In genomic region chr2:52858529-52859465, GRCm38 (mm10) we compare ENCODE assay signal across 8 mouse cellular contexts. TPM values are rescaled to one million over a fixed set of nuclear protein-coding genes. Genes with fewer than 3 reads are reported as not detected.
DNase-seq lines count a peak whose midpoint lies in the region; ATAC-seq lines count a peak whose summit lies in the region.

No protein-coding gene starts in this region.

- H3K4me2 ChIP-seq in embryonic facial prominence, embryonic 13.5 days = peak overlapping the region; percentile 79
- H3K4me2 ChIP-seq in heart, embryonic 11.5 days = peak overlapping the region; percentile 98
- H3K4me2 ChIP-seq in liver, embryonic 12.5 days = peak overlapping the region; percentile 77
- peak overlapping the region; percentile 84 for H3K4me2 ChIP-seq in neural tube, embryonic 12.5 days (replicated peaks)

- peak overlapping the region; percentile 90 for H3K27ac ChIP-seq in embryonic facial prominence, embryonic 13.5 days
- no peak overlapping the region for H3K27ac ChIP-seq in heart, embryonic 11.5 days (ENCODE audit: low read depth, low read length)
- no peak overlapping the region for H3K27ac ChIP-seq in liver, embryonic 12.5 days
- H3K27ac ChIP-seq in neural tube, embryonic 12.5 days = peak overlapping the region; percentile 87

- peak; percentile 5 to 7 for DNase-seq in thymus, postnatal 10 days (ENCODE audit: low spot score in 2 of 2)
- DNase-seq in thymus, adult 18-20 months = no peak
- peak; percentile 52 for DNase-seq in kidney, adult 9 months
- peak; percentile 18 for DNase-seq in urinary bladder, postnatal 10 days (ENCODE audit: low spot score)

- peak; percentile 13; the same call in 1 of the 2 replicates for ATAC-seq in embryonic facial prominence, embryonic 13.5 days (ENCODE audit: insufficient number of reproducible peaks, insufficient read depth, low FRiP score, low TSS enrichment, low read depth)
- 0 out of 2 replicates have a peak, but pooled peaks have one; percentile 16 for ATAC-seq in heart, embryonic 11.5 days (replicated peaks; ENCODE audit: insufficient number of reproducible peaks, low FRiP score, low TSS enrichment)
- no peak for ATAC-seq in liver, embryonic 12.5 days
- peak; percentile 65 for ATAC-seq in neural tube, embryonic 12.5 days (ENCODE audit: low FRiP score, low read depth)

- WGBS in embryonic facial prominence, embryonic 13.5 days = 1% methylated on average over 46 of the region's 46 CpGs
- under 1% methylated on average over 46 of the region's 46 CpGs for WGBS in heart, embryonic 11.5 days (ENCODE audit: insufficient replicate concordance)
- under 1% methylated on average over 41 of the region's 46 CpGs for WGBS in liver, embryonic 12.5 days (ENCODE audit: insufficient replicate concordance)
- WGBS in neural tube, embryonic 12.5 days = under 1% methylated on average over 46 of the region's 46 CpGs

- H3K9me3 ChIP-seq in embryonic facial prominence, embryonic 13.5 days = no peaks in the 10 kb centered on the region
- no peaks in the 10 kb centered on the region for H3K9me3 ChIP-seq in heart, embryonic 11.5 days (replicated peaks; ENCODE audit: control insufficient read depth, low read length)
- H3K9me3 ChIP-seq in liver, embryonic 12.5 days (replicated peaks) = no peaks in the 10 kb centered on the region
- no peaks in the 10 kb centered on the region for H3K9me3 ChIP-seq in neural tube, embryonic 12.5 days

- peaks cover 37% of the 10 kb centered on the region for H3K4me1 ChIP-seq in embryonic facial prominence, embryonic 13.5 days
- 0 out of 2 replicates have a peak, but pooled peaks cover 5% of the 10 kb centered on the region for H3K4me1 ChIP-seq in heart, embryonic 11.5 days (ENCODE audit: control insufficient read depth, insufficient read depth, low read length)
- peaks cover 14% of the 10 kb centered on the region for H3K4me1 ChIP-seq in liver, embryonic 12.5 days
- H3K4me1 ChIP-seq in neural tube, embryonic 12.5 days = peaks cover 29% of the 10 kb centered on the region

- H3K9ac ChIP-seq in embryonic facial prominence, embryonic 13.5 days = peak overlapping the region; percentile 86
- peak overlapping the region; percentile 82 for H3K9ac ChIP-seq in heart, embryonic 11.5 days (ENCODE audit: low read depth, low read length)
- peak overlapping the region; percentile 62 for H3K9ac ChIP-seq in liver, embryonic 12.5 days
- peak overlapping the region; percentile 95 for H3K9ac ChIP-seq in neural tube, embryonic 12.5 days

- no peaks in the 10 kb centered on the region for H3K27me3 ChIP-seq in embryonic facial prominence, embryonic 13.5 days
- no peaks in the 10 kb centered on the region; the same call in 1 of the 2 replicates for H3K27me3 ChIP-seq in heart, embryonic 11.5 days (ENCODE audit: control insufficient read depth, insufficient read depth, low read length)
- H3K27me3 ChIP-seq in liver, embryonic 12.5 days (replicated peaks) = peaks cover 49% of the 10 kb centered on the region
- H3K27me3 ChIP-seq in neural tube, embryonic 12.5 days (replicated peaks) = no peaks in the 10 kb centered on the region

- no peaks in the 10 kb centered on the region for H3K36me3 ChIP-seq in embryonic facial prominence, embryonic 13.5 days
- no peaks in the 10 kb centered on the region for H3K36me3 ChIP-seq in heart, embryonic 11.5 days (ENCODE audit: control insufficient read depth, insufficient read depth, low read length)
- H3K36me3 ChIP-seq in liver, embryonic 12.5 days = no peaks in the 10 kb centered on the region
- H3K36me3 ChIP-seq in neural tube, embryonic 12.5 days = no peaks in the 10 kb centered on the region

- peak overlapping the region; percentile 85 for H3K4me3 ChIP-seq in embryonic facial prominence, embryonic 13.5 days
- peak overlapping the region; percentile 87 for H3K4me3 ChIP-seq in heart, embryonic 11.5 days (ENCODE audit: low read depth, low read length)
- H3K4me3 ChIP-seq in liver, embryonic 12.5 days = peak overlapping the region; percentile 62
- H3K4me3 ChIP-seq in neural tube, embryonic 12.5 days = peak overlapping the region; percentile 95

RNA-seq across cellular contexts. Expression of gene Fmnl2, which starts 1.1 kb away (rescaled TPM):
- 13.7 and 16.7 TPM in 2 replicates for polyA plus RNA-seq in embryonic facial prominence, embryonic 13.5 days (2015; fragmentation: Nextera tagmentation; extraction: Ambion mirVana)
- polyA plus RNA-seq in heart, embryonic 11.5 days (2014; fragmentation: Nextera tagmentation; extraction: Ambion mirVana) = 1.7 and 2.0 TPM in 2 replicates
- 0.64 and 0.67 TPM in 2 replicates for polyA plus RNA-seq in liver, embryonic 12.5 days (2016; fragmentation: Nextera tagmentation; extraction: Ambion mirVana)
- 10.7 and 12.9 TPM in 2 replicates for polyA plus RNA-seq in neural tube, embryonic 12.5 days (2016; fragmentation: Nextera tagmentation; extraction: Ambion mirVana)

Comparison
In these comparisons a context has a peak if more than half of its experiments do, and no peak if none do; other contexts are left out.
1. DNase-seq: peak in thymus, postnatal 10 days (2 of 2), kidney, adult 9 months (single experiment) and urinary bladder, postnatal 10 days (single experiment); none in thymus, adult 18-20 months (0 of 2).
2. H3K27ac ChIP-seq: peak in embryonic facial prominence, embryonic 13.5 days (single experiment) and neural tube, embryonic 12.5 days (single experiment); none in heart, embryonic 11.5 days (single experiment) and liver, embryonic 12.5 days (single experiment).
3. Peak in every context shown above with its lines, with median percentiles within 50 percentile points of each other: H3K4me2 ChIP-seq, H3K4me3 ChIP-seq and H3K9ac ChIP-seq.